Mouse (Mus musculus): Measurements from ENCODE around the gene Slc46a1. TPM values are rescaled to one million over a fixed set of nuclear protein-coding genes. Genes with fewer than 3 reads are reported as not detected.

The Slc46a1 gene
- total and polyA plus RNA-seq, 3 experiments = 4.4 to 6.1 (median 6.0) TPM

- Histone ChIP-seq H3K27me3 (replicated peaks) (no peaks in the 10 kb centered on the region), H3K36me3 (replicated peaks in 1 of 2; ENCODE audit: control insufficient read depth in 1 of 2, insufficient read depth in 1 of 2, low read length in 1 of 2) (no peaks in the 10 kb centered on the region), H3K79me2 (replicated peaks; ENCODE audit: control insufficient read depth, extremely low read depth, insufficient read depth, poor library complexity, severe bottlenecking) (no peaks in the 10 kb centered on the region), H3K9me3 (replicated peaks; ENCODE audit: low read length) (no peaks in the 10 kb centered on the region), H3K4me1 (ENCODE audit: control insufficient read depth in 1 of 2, insufficient read depth in 2 of 2) (no peaks in the 10 kb centered on the region), H3K27ac (ENCODE audit: insufficient read depth, low read depth) (no peak overlapping the region), H3K4me2 (ENCODE audit: insufficient read depth, low read depth, poor library complexity, severe bottlenecking) (no peak overlapping the region), H3K4me3 (replicated peaks in 1 of 3; ENCODE audit: low read depth in 2 of 3, low read length in 2 of 3, poor library complexity in 1 of 3) (no peak overlapping the region), H3K9ac (ENCODE audit: insufficient read depth, low read depth) (no peak overlapping the region)
- in situ Hi-C loops (cut with MboI; ENCODE audit: low pct_ligation_motif_present, low pct_unique_long_range_greater_than_20kb, low sequenced_read_pairs) = no loop called here
- DNase-seq (ENCODE audit: extremely low read depth) = no peak
- dilution Hi-C loops (cut with MboI; ENCODE audit: extremely low pct_ligation_motif_present, extremely low pct_unique_long_range_greater_than_20kb, low sequenced_read_pairs) = no loop called here
- TF ChIP-seq MAZ (IDR thresholded peaks at IDR 0.05; ENCODE audit: low read depth, low read length) (no peak), IRF4 (IDR thresholded peaks at IDR 0.05; ENCODE audit: low read depth, low read length) (no peak), MXI1 (IDR thresholded peaks at IDR 0.05; ENCODE audit: low read depth, low read length) (no peak), SMC3 (IDR thresholded peaks at IDR 0.05; ENCODE audit: low read depth, low read length) (no peak), JUN (IDR thresholded peaks at IDR 0.05; ENCODE audit: insufficient read depth, low read depth, low read length) (no peak), POLR2A (IDR thresholded peaks at IDR 0.05; ENCODE audit: low read depth, low read length) (no peak), HCFC1 (IDR thresholded peaks at IDR 0.05; ENCODE audit: low read depth, low read length) (no peak), POLR2AphosphoS2 (IDR thresholded peaks at IDR 0.05; ENCODE audit: low read depth, low read length) (no peak), USF2 (conservative IDR thresholded peaks at IDR 0.05; ENCODE audit: low read depth, low read length) (no peak), MAX (IDR thresholded peaks at IDR 0.05; ENCODE audit: low read length) (no peak), GABPA (IDR thresholded peaks at IDR 0.05; ENCODE audit: insufficient replicate concordance, low read depth, low read length) (no peak), BHLHE40 (IDR thresholded peaks at IDR 0.05; ENCODE audit: low read depth, low read length) (no peak), EP300 (IDR thresholded peaks at IDR 0.05; ENCODE audit: low read length) (no peak), ELF1 (IDR thresholded peaks at IDR 0.05; ENCODE audit: low read depth, low read length) (no peak), PAX5 (IDR thresholded peaks at IDR 0.05; ENCODE audit: low read length) (no peak), KAT2A (IDR thresholded peaks at IDR 0.05; ENCODE audit: insufficient replicate concordance, low read length) (no peak), CHD2 (IDR thresholded peaks at IDR 0.05; ENCODE audit: low read length) (no peak)
These were observed 18.1 kb downstream of the Slc46a1 start for GRCm38 (mm10) chr11:78483639-78484038.

GRCm38 (mm10) chr11:78488168-78488567 is 22.7 kb downstream of the Slc46a1 start:
- H3K36me3 ChIP-seq (replicated peaks in 1 of 2; ENCODE audit: control insufficient read depth in 1 of 2, insufficient read depth in 1 of 2, low read length in 1 of 2) = no peaks in the 10 kb centered on the region
- TF ChIP-seq ZKSCAN1 (IDR thresholded peaks at IDR 0.05; ENCODE audit: borderline replicate concordance, low read depth, low read length) = no peak
- TF ChIP-seq USF2 (conservative IDR thresholded peaks at IDR 0.05; ENCODE audit: low read depth, low read length) = no peak
- TF ChIP-seq IRF4 (IDR thresholded peaks at IDR 0.05; ENCODE audit: low read depth, low read length) = peak; percentile 73; the same call in 1 of the 2 replicates
- TF ChIP-seq POLR2AphosphoS2 (IDR thresholded peaks at IDR 0.05; ENCODE audit: low read depth, low read length) = no peak
- TF ChIP-seq SIN3A (IDR thresholded peaks at IDR 0.05; ENCODE audit: low read length) = no peak; the same call in 1 of the 2 replicates
- no peak for TF ChIP-seq E2F4 (IDR thresholded peaks at IDR 0.05; ENCODE audit: insufficient replicate concordance, low read depth, low read length)
- TF ChIP-seq CTCF (conservative IDR thresholded peaks at IDR 0.05 in 1 of 2, IDR thresholded peaks at IDR 0.05 in 1 of 2; ENCODE audit: low read depth in 2 of 2, low read length in 2 of 2) = peak; percentile 71 to 96
- TF ChIP-seq UBTF (IDR thresholded peaks at IDR 0.05; ENCODE audit: low read depth, low read length) = no peak
- no peak for TF ChIP-seq CHD2 (IDR thresholded peaks at IDR 0.05; ENCODE audit: low read length)
- no peak for TF ChIP-seq KAT2A (IDR thresholded peaks at IDR 0.05; ENCODE audit: insufficient replicate concordance, low read length)
- peak; percentile 96 for TF ChIP-seq RAD21 (IDR thresholded peaks at IDR 0.05; ENCODE audit: low read depth, low read length)
- no peak for TF ChIP-seq USF1 (IDR thresholded peaks at IDR 0.05; ENCODE audit: low read depth, low read length)
- TF ChIP-seq ZMIZ1 (IDR thresholded peaks at IDR 0.05; ENCODE audit: low read depth, low read length) = no peak
- TF ChIP-seq EP300 (IDR thresholded peaks at IDR 0.05; ENCODE audit: low read length) = no peak
- TF ChIP-seq NELFE (IDR thresholded peaks at IDR 0.05; ENCODE audit: low read depth, low read length) = peak; percentile 57; the same call in 1 of the 2 replicates
- TF ChIP-seq NRF1 (IDR thresholded peaks at IDR 0.05; ENCODE audit: low read depth, low read length) = no peak
- 0 out of 2 replicates have a peak, but pooled peaks have one; percentile 27 for TF ChIP-seq MYC (IDR thresholded peaks at IDR 0.05; ENCODE audit: low read depth, low read length)
- peak; percentile 56; the same call in 1 of the 2 replicates for TF ChIP-seq ZC3H11A (IDR thresholded peaks at IDR 0.05; ENCODE audit: low read depth, low read length)
- TF ChIP-seq SMC3 (IDR thresholded peaks at IDR 0.05; ENCODE audit: low read depth, low read length) = peak; percentile 85
- TF ChIP-seq MAZ (IDR thresholded peaks at IDR 0.05; ENCODE audit: low read depth, low read length) = 0 out of 2 replicates have a peak, but pooled peaks have one; percentile 26
- H3K4me3 ChIP-seq (replicated peaks in 1 of 3; ENCODE audit: low read depth in 2 of 3, low read length in 2 of 3, poor library complexity in 1 of 3) = no peak overlapping the region
- DNase-seq (ENCODE audit: extremely low read depth) = peak; percentile 69
- no peaks in the 10 kb centered on the region for H3K79me2 ChIP-seq (replicated peaks; ENCODE audit: control insufficient read depth, extremely low read depth, insufficient read depth, poor library complexity, severe bottlenecking)
- in situ Hi-C loops (cut with MboI; ENCODE audit: low pct_ligation_motif_present, low pct_unique_long_range_greater_than_20kb, low sequenced_read_pairs) = no loop called here
- no peak overlapping the region for H3K9ac ChIP-seq (ENCODE audit: insufficient read depth, low read depth)
- H3K27me3 ChIP-seq (replicated peaks) = no peaks in the 10 kb centered on the region
- no peak overlapping the region for H3K4me2 ChIP-seq (ENCODE audit: insufficient read depth, low read depth, poor library complexity, severe bottlenecking)
- peaks cover 0 to 4% of the 10 kb centered on the region in 2 experiments; a peak in 1 of 4 replicates for H3K4me1 ChIP-seq (ENCODE audit: control insufficient read depth in 1 of 2, insufficient read depth in 2 of 2)
- no peak overlapping the region for H3K27ac ChIP-seq (ENCODE audit: insufficient read depth, low read depth)
- dilution Hi-C loops (cut with MboI; ENCODE audit: extremely low pct_ligation_motif_present, extremely low pct_unique_long_range_greater_than_20kb, low sequenced_read_pairs) = no loop called here
- H3K9me3 ChIP-seq (replicated peaks; ENCODE audit: low read length) = no peaks in the 10 kb centered on the region

Data from CH12.LX (cell line).